14 mouse cellular contexts compared by ENCODE assay signal in genomic region chr1:41384731-41385130, GRCm38 (mm10).
"Had no signal": no experiment of that assay in that cellular context is flagged by ENCODE, and none has a peak within 500 bp of the region (broad histone marks: within the 10 kb centered on the region; RNA-seq: fewer than 3 reads in every experiment).

No protein-coding gene starts in this region.

- H3K36me3 ChIP-seq: limb, embryonic 15.5 days; liver, embryonic 12.5 days; midbrain, embryonic 15.5 days; neural tube, embryonic 13.5 days; stomach, embryonic 15.5 days had no signal

- H3K4me3 ChIP-seq: limb, embryonic 15.5 days; liver, embryonic 12.5 days; midbrain, embryonic 15.5 days; neural tube, embryonic 13.5 days; stomach, embryonic 15.5 days had no signal

- H3K9ac ChIP-seq: limb, embryonic 15.5 days; liver, embryonic 12.5 days; lung, embryonic 14.5 days; midbrain, embryonic 15.5 days; neural tube, embryonic 13.5 days; stomach, embryonic 15.5 days had no signal

- H3K9me3 ChIP-seq: limb, embryonic 15.5 days; liver, embryonic 12.5 days; midbrain, embryonic 15.5 days; neural tube, embryonic 13.5 days; stomach, embryonic 15.5 days had no signal

- H3K27ac ChIP-seq: limb, embryonic 15.5 days; liver, embryonic 12.5 days; midbrain, embryonic 15.5 days; neural tube, embryonic 13.5 days; stomach, embryonic 15.5 days had no signal

- H3K4me2 ChIP-seq: limb, embryonic 15.5 days; liver, embryonic 12.5 days; lung, embryonic 14.5 days; midbrain, embryonic 11.5 days; midbrain, embryonic 15.5 days; neural tube, embryonic 13.5 days; stomach, embryonic 15.5 days had no signal

- H3K4me1 ChIP-seq: limb, embryonic 15.5 days; liver, embryonic 12.5 days; stomach, embryonic 15.5 days had no signal

- ATAC-seq: liver, embryonic 12.5 days; midbrain, embryonic 15.5 days had no signal

- DNase-seq: kidney, postnatal 10 days; layer of hippocampus, postnatal 36 days; lung, embryonic 14.5 days; lung, postnatal 10 days; lung, postnatal 4 days; retina, postnatal 1 day; thymus, adult 2 months; thymus, postnatal 25 days had no signal

- H3K27me3 ChIP-seq: limb, embryonic 15.5 days; liver, embryonic 12.5 days; midbrain, embryonic 15.5 days; neural tube, embryonic 13.5 days; stomach, embryonic 15.5 days had no signal
